Mouse (Mus musculus) neutrophil, adult 5-6 weeks (primary cell): ENCODE data around the gene Synrg. TPM values are rescaled to one million over a fixed set of nuclear protein-coding genes. Genes with fewer than 3 reads are reported as not detected.
A peak's percentile ranks its signal among the peaks of the same experiment; 100 is the strongest.

Experiments
- ATAC-seq: fragments of 151-379, 151-347 bp; 2 replicates; pipeline ENCODE4 v1.8.0; 2017; ENCODE audit warnings: mild to moderate bottlenecking, moderate TSS enrichment; ENCODE audit not compliant: insufficient number of reproducible peaks, poor library complexity, low FRiP score, severe bottlenecking; ENCODE audit errors: extremely low read depth
- total RNA-seq: library from RNA; stranded (forward); fragments of 200-1000 nt; gene quantifications from 2 replicates; pipeline ENCODE4 v1.2.3, GENCODE M21; 2017

Gene Synrg
- total RNA-seq = 35.6 and 43.1 TPM in 2 replicates

GRCm38 (mm10) chr11:83963991-83964921, at the start of gene Synrg:
Gene Synrg (plus strand): TSS chr11:83964428.
- ATAC-seq = peak; percentile 86

- no peak for ATAC-seq
Observed at GRCm38 (mm10) chr11:83914501-83914900, 49.7 kb upstream of the Synrg start.

- no peak for ATAC-seq
Observed at GRCm38 (mm10) chr11:83922600-83922999, 41.6 kb upstream of the Synrg start.

- ATAC-seq = no peak
Observed at GRCm38 (mm10) chr11:83927097-83927496, 37.1 kb upstream of the Synrg start.

- ATAC-seq = no peak
Observed at GRCm38 (mm10) chr11:83932506-83933106, 31.6 kb upstream of the Synrg start.

- ATAC-seq = no peak
Observed at GRCm38 (mm10) chr11:83933376-83933775, 30.9 kb upstream of the Synrg start.

GRCm38 (mm10) chr11:83935986-83936665, 28.1 kb upstream of the Synrg start:
- peak; percentile 78; the same call in 1 of the 2 replicates for ATAC-seq

- no peak for ATAC-seq
Observed at GRCm38 (mm10) chr11:83938556-83938955, 25.7 kb upstream of the Synrg start.

- peak; percentile 96 for ATAC-seq
Observed at GRCm38 (mm10) chr11:83941950-83942840, 22.0 kb upstream of the Synrg start, which contains the start of gene Ddx52. Gene Ddx52 (plus strand): TSS chr11:83942062.

- no peak for ATAC-seq
Observed at GRCm38 (mm10) chr11:83956822-83957221, 7.4 kb upstream of the Synrg start.

- ATAC-seq = no peak
Observed at GRCm38 (mm10) chr11:83961983-83962382, 2.2 kb upstream of the Synrg start.

- ATAC-seq = no peak
Observed at GRCm38 (mm10) chr11:83967436-83968204, 3.4 kb downstream of the Synrg start.

- ATAC-seq = no peak
Observed at GRCm38 (mm10) chr11:83968205-83968575, 4.0 kb downstream of the Synrg start.

GRCm38 (mm10) chr11:83969040-83969439, 4.8 kb downstream of the Synrg start:
- ATAC-seq = no peak

- no peak for ATAC-seq
Observed at GRCm38 (mm10) chr11:83974561-83975346, 10.5 kb downstream of the Synrg start.

GRCm38 (mm10) chr11:83975488-83975887, 11.3 kb downstream of the Synrg start:
- no peak for ATAC-seq

- no peak for ATAC-seq
Observed at GRCm38 (mm10) chr11:83976236-83976977, 12.2 kb downstream of the Synrg start.
